Mouse (Mus musculus) spleen, adult 2 months (tissue): ENCODE measurements around the gene Slc9a9.

Experiments used
- CTCF ChIP-seq: fragments of 200-500 bp; IDR thresholded peaks from 2 replicates; pipeline ENCODE4 v1.5.1; 2011; ENCODE audit warnings: mild to moderate bottlenecking, inconsistent platforms; ENCODE audit not compliant: insufficient read depth, insufficient read length, insufficient replicate concordance; ENCODE audit errors: extremely low read depth
- POLR2A ChIP-seq: fragments of 200-500 bp; IDR thresholded peaks from 2 replicates; pipeline ENCODE4 v1.6.1; 2011; ENCODE audit warnings: low read depth, low read length, inconsistent platforms

- TF ChIP-seq CTCF = no peak
- TF ChIP-seq POLR2A = no peak
Observed at GRCm38 (mm10) chr9:94682260-94682659, 12.6 kb downstream of the Slc9a9 start.
